In the genomic region with DNA sequence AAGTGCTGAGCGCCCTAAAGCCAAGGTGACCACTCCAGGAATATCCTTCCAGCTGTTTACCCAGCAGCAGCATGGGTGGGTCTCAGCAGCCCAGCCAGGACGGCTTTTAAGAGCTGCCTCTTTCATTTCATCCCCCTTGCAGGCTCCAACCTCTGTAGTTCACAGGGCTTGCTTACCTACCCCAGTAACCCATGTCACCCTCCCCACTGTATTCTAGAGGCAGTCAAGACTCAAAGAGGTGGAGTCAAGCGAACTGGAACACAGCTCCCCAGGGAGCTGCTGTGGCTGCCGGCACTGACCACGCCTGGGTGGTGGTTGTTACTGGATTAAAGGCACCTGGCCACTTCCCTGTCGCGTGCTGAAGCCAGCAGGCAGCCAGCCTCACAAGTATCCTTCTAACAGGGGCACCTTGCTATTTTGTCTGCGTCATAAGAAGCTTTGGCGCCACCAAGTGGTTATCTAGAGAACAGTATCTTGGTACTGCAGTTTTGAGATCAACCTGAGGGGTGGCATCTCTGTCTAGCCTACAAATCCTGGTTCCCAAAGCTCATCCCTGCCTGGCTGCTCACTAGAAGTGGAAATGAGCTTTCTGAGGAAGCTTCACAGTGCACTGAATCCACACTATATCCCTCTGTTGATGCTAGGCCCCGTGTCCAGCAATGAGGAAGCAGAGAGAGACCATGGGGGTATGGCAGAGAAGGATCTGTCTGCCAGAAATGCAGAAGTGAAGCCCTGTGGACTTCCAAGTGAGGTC, we compare ENCODE assay signal across 7 mouse cellular contexts. TPM values are rescaled to one million over a fixed set of nuclear protein-coding genes. Genes with fewer than 3 reads are reported as not detected.
DNase-seq lines count a peak whose midpoint lies in the region; ATAC-seq lines count a peak whose summit lies in the region.

No protein-coding gene starts in this region.

- no peaks in the 10 kb centered on the region for H3K27me3 ChIP-seq in intestine, embryonic 14.5 days (replicated peaks; ENCODE audit: control insufficient read depth, insufficient read depth, low read length)
- H3K27me3 ChIP-seq in midbrain, embryonic 14.5 days (ENCODE audit: control insufficient read depth, insufficient read depth, low read length), result no peaks in the 10 kb centered on the region

- ATAC-seq in intestine, embryonic 14.5 days (replicated peaks; ENCODE audit: low FRiP score, low TSS enrichment, low read depth), result peak; percentile 83
- peak; percentile 67 for ATAC-seq in midbrain, embryonic 14.5 days (ENCODE audit: low FRiP score, low TSS enrichment)

- H3K9me3 ChIP-seq in intestine, embryonic 14.5 days (ENCODE audit: control insufficient read depth, low read length), result no peaks in the 10 kb centered on the region
- H3K9me3 ChIP-seq in midbrain, embryonic 14.5 days (ENCODE audit: control insufficient read depth, low read length), result no peaks in the 10 kb centered on the region

- 9% methylated on average over 10 of the region's 10 CpGs for WGBS in intestine, embryonic 14.5 days
- WGBS in midbrain, embryonic 14.5 days, result 11% methylated on average over 10 of the region's 10 CpGs

- H3K4me1 ChIP-seq in intestine, embryonic 14.5 days (replicated peaks; ENCODE audit: control insufficient read depth, insufficient read depth, low read length), result no peaks in the 10 kb centered on the region
- H3K4me1 ChIP-seq in midbrain, embryonic 14.5 days (ENCODE audit: control insufficient read depth, insufficient read depth, low read length), result peaks cover 3% of the 10 kb centered on the region; the same call in 1 of the 2 replicates

- H3K4me2 ChIP-seq in intestine, embryonic 14.5 days (ENCODE audit: low read length), result no peak overlapping the region
- peak overlapping the region; percentile 30; the same call in 1 of the 2 replicates for H3K4me2 ChIP-seq in midbrain, embryonic 14.5 days (ENCODE audit: low read length)

- no peak overlapping the region for H3K9ac ChIP-seq in intestine, embryonic 14.5 days (ENCODE audit: low read length)
- H3K9ac ChIP-seq in midbrain, embryonic 14.5 days (replicated peaks; ENCODE audit: low read length), result no peak overlapping the region; the same call in 1 of the 2 replicates

- H3K36me3 ChIP-seq in intestine, embryonic 14.5 days (ENCODE audit: control insufficient read depth, insufficient read depth, low read length), result no peaks in the 10 kb centered on the region
- H3K36me3 ChIP-seq in midbrain, embryonic 14.5 days (ENCODE audit: control insufficient read depth, insufficient read depth, low read length), result no peaks in the 10 kb centered on the region

- peak; percentile 93 for DNase-seq in adipocyte (ENCODE audit: low spot score)
- peak; percentile 58 to 81 for DNase-seq in cerebellum, postnatal 4 days (ENCODE audit: low spot score in 2 of 2)
- DNase-seq in gastrocnemius, adult 8-10 months (ENCODE audit: low spot score in 2 of 2), result peak; percentile 58 to 65
- DNase-seq in intestine, embryonic 14.5 days (ENCODE audit: low spot score), result peak; percentile 75
- DNase-seq in left cerebral cortex, postnatal 10 days (ENCODE audit: extremely low spot score in 1 of 2, low spot score in 2 of 2), result peak; percentile 86 to 88
- peak; percentile 95 for DNase-seq in midbrain, embryonic 14.5 days
- DNase-seq in spleen, adult 18-20 months, result peak; percentile 54 to 69

- intact Hi-C loops in left cerebral cortex, postnatal 10 days (cut with DNase I), result loop anchor here (5.0 kb wide), 3 partner anchors 75 to 700 kb away; partner anchors contain the start of gene Plxna1

- H3K4me3 ChIP-seq in intestine, embryonic 14.5 days (ENCODE audit: low read depth, low read length), result no peak overlapping the region
- no peak overlapping the region for H3K4me3 ChIP-seq in midbrain, embryonic 14.5 days (replicated peaks; ENCODE audit: low read depth, low read length)

- no peak overlapping the region for H3K27ac ChIP-seq in intestine, embryonic 14.5 days (ENCODE audit: low read depth)
- no peak overlapping the region for H3K27ac ChIP-seq in midbrain, embryonic 14.5 days (replicated peaks; ENCODE audit: low read depth, low read length)

RNA-seq across cellular contexts. Expression of gene Txnrd3, which starts 11.8 kb away (rescaled TPM):
- 1 to 10 TPM; 3.1 to 4.9 (median 3.6) TPM for total RNA-seq in gastrocnemius, adult 8-10 months (2022)
- polyA plus RNA-seq in intestine, embryonic 14.5 days (2014; fragmentation: Nextera tagmentation; extraction: Ambion mirVana), result 11.4 and 12.0 TPM in 2 replicates
- total RNA-seq in left cerebral cortex, postnatal 10 days (2021), result 10 to 100 TPM in 1 of 2 experiments, 1 to 10 TPM in 1; 10.0 to 10.6 TPM
- 16.3 and 17.6 TPM in 2 replicates for polyA plus RNA-seq in midbrain, embryonic 14.5 days (2014; fragmentation: Nextera tagmentation; extraction: Ambion mirVana)

RNA-seq across cellular contexts. Expression of gene Chchd6, which starts 36.5 kb away (rescaled TPM):
- 1 to 10 TPM; 2.8 to 4.3 (median 3.4) TPM for total RNA-seq in gastrocnemius, adult 8-10 months (2022)
- 57.2 and 59.9 TPM in 2 replicates for polyA plus RNA-seq in intestine, embryonic 14.5 days (2014; fragmentation: Nextera tagmentation; extraction: Ambion mirVana)
- total RNA-seq in left cerebral cortex, postnatal 10 days (2021), result 10 to 100 TPM; 82.4 to 85.6 TPM
- 164 and 204 TPM in 2 replicates for polyA plus RNA-seq in midbrain, embryonic 14.5 days (2014; fragmentation: Nextera tagmentation; extraction: Ambion mirVana)

Comparison
In these comparisons a context has a peak if more than half of its experiments do, and no peak if none do; other contexts are left out.
1. RNA of gene Chchd6, which starts 36.5 kb away (total RNA-seq): 82.4 to 85.6 TPM in left cerebral cortex, postnatal 10 days; 2.8 to 4.3 TPM in gastrocnemius, adult 8-10 months; every median in the first group is over 10 times any median in the second.
2. Peak in every context shown above with its lines, with median percentiles within 50 percentile points of each other: DNase-seq.